Mouse (Mus musculus): ENCODE results near the gene Smad3. TPM values are rescaled to one million over a fixed set of nuclear protein-coding genes. Genes with fewer than 3 reads are reported as not detected.

Gene Smad3
- polyA plus RNA-seq, 1 experiment, result 25.5 TPM

GRCm38 (mm10) chr9:63668621-63669020, 89.2 kb downstream of the Smad3 start:
- no peak overlapping the region for H3K4me3 ChIP-seq
- H3ac ChIP-seq (ENCODE audit: control insufficient read depth, insufficient read length), result no peak overlapping the region
- H3K36me3 ChIP-seq (ENCODE audit: control insufficient read depth, insufficient read depth), result no peaks in the 10 kb centered on the region
- no peak overlapping the region for H3K4me2 ChIP-seq (ENCODE audit: low read depth)
- H3K27me3 ChIP-seq (ENCODE audit: control insufficient read depth, insufficient read depth, insufficient read length), result no peaks in the 10 kb centered on the region
- peaks cover 7% of the 10 kb centered on the region for H3K79me2 ChIP-seq (ENCODE audit: control insufficient read depth, insufficient read depth)
- TF ChIP-seq TCF12 (IDR thresholded peaks at IDR 0.05; ENCODE audit: insufficient read depth, poor library complexity, severe bottlenecking) (no peak), E2F4 (IDR thresholded peaks at IDR 0.05; ENCODE audit: insufficient read depth) (no peak), CEBPB (IDR thresholded peaks at IDR 0.05; ENCODE audit: insufficient read depth, poor library complexity, severe bottlenecking) (no peak), REST (IDR thresholded peaks at IDR 0.05; ENCODE audit: insufficient read depth, insufficient read length) (no peak), TCF3 (IDR thresholded peaks at IDR 0.05; ENCODE audit: insufficient read length, low read depth) (no peak), POLR2A (IDR thresholded peaks at IDR 0.05; ENCODE audit: insufficient read length, low read depth) (no peak), POLR2AphosphoS2 (IDR thresholded peaks at IDR 0.05; ENCODE audit: insufficient read length, low read depth) (no peak), SRF (IDR thresholded peaks at IDR 0.05; ENCODE audit: control insufficient read depth, insufficient read length, low read depth) (no peak), MYOG (IDR thresholded peaks at IDR 0.05; ENCODE audit: control insufficient read depth in 1 of 3, insufficient read depth in 1 of 3, insufficient read length in 2 of 3, low read depth in 2 of 3) (no peak), MYOD1 (IDR thresholded peaks at IDR 0.05; ENCODE audit: control insufficient read depth in 1 of 3, insufficient read length in 2 of 3, low read depth in 2 of 3) (no peak), MAX (IDR thresholded peaks at IDR 0.05; ENCODE audit: low read depth) (no peak), USF1 (IDR thresholded peaks at IDR 0.05; ENCODE audit: low read depth) (no peak)

DNA sequence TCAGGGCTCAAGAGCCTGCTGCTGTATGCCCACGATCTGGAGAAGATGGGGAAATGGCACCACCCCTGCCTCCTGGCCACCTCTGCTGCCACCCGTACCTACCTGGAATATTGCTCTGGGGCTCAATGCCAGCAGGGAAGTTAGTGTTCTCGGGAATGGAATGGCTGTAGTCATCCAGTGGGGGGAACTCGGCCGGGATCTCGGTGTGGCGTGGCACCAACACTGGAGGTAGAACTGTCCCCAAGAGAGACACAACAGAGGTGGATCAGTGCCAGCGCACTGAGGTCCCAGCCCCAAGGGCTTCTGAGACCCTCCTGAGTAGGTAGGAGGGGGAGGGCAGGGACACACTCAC, 90.4 kb downstream of the Smad3 start:
- H3K36me3 ChIP-seq (ENCODE audit: control insufficient read depth, insufficient read depth), result no peaks in the 10 kb centered on the region
- no peak overlapping the region for H3K4me2 ChIP-seq (ENCODE audit: low read depth)
- TF ChIP-seq POLR2AphosphoS2 (IDR thresholded peaks at IDR 0.05; ENCODE audit: insufficient read length, low read depth) (no peak), POLR2A (IDR thresholded peaks at IDR 0.05; ENCODE audit: insufficient read length, low read depth) (no peak), CEBPB (IDR thresholded peaks at IDR 0.05; ENCODE audit: insufficient read depth, poor library complexity, severe bottlenecking) (no peak), MYOG (IDR thresholded peaks at IDR 0.05; ENCODE audit: control insufficient read depth in 1 of 3, insufficient read depth in 1 of 3, insufficient read length in 2 of 3, low read depth in 2 of 3) (no peak), MAX (IDR thresholded peaks at IDR 0.05; ENCODE audit: low read depth) (no peak), USF1 (IDR thresholded peaks at IDR 0.05; ENCODE audit: low read depth) (no peak), E2F4 (IDR thresholded peaks at IDR 0.05; ENCODE audit: insufficient read depth) (no peak), MYOD1 (IDR thresholded peaks at IDR 0.05; ENCODE audit: control insufficient read depth in 1 of 3, insufficient read length in 2 of 3, low read depth in 2 of 3) (no peak), TCF12 (IDR thresholded peaks at IDR 0.05; ENCODE audit: insufficient read depth, poor library complexity, severe bottlenecking) (no peak), SRF (IDR thresholded peaks at IDR 0.05; ENCODE audit: control insufficient read depth, insufficient read length, low read depth) (no peak), TCF3 (IDR thresholded peaks at IDR 0.05; ENCODE audit: insufficient read length, low read depth) (no peak)
- H3K79me2 ChIP-seq (ENCODE audit: control insufficient read depth, insufficient read depth), result peaks cover 7% of the 10 kb centered on the region
- no peaks in the 10 kb centered on the region for H3K27me3 ChIP-seq (ENCODE audit: control insufficient read depth, insufficient read depth, insufficient read length)
- H3K4me3 ChIP-seq, result no peak overlapping the region
- H3ac ChIP-seq (ENCODE audit: control insufficient read depth, insufficient read length), result no peak overlapping the region

DNA sequence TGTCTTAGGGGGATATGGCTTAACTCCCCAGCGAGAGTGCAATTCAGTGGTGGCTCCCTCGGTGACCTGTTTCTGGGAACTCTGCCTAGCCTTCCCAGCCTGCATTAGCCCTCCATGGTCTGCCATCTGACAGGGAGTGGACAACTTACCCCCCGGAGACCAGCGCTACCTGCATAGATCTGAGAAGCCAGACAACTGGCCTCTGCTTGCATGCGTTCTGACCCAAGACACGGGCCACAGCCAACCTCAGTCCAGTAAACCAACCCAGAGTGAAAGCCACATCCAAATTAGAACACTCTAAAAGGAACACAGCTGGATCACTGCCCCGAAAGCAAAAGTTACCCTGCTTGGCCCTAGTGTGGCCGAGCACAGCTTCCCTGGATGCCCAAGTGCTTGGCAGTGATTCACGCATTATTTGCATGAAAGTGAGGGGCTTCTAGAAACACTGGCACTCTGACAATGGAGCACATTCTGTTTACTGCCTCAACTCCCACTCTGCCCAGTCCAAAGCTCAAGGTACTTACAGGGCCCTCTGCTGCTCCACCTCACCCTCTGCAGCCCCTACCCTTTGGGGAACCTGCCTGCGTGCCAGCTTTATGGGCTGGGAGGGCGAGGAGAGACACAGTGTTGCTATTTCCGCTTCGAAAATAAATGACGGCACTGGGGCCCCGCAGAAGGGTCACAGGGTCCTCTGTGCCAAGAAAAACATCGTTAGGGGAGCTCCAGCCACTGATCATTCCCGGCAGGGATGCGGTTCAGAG, 91.0 kb downstream of the Smad3 start:
- no peak for TF ChIP-seq TCF12 (IDR thresholded peaks at IDR 0.05; ENCODE audit: insufficient read depth, poor library complexity, severe bottlenecking)
- no peak for TF ChIP-seq E2F4 (IDR thresholded peaks at IDR 0.05; ENCODE audit: insufficient read depth)
- TF ChIP-seq POLR2AphosphoS2 (IDR thresholded peaks at IDR 0.05; ENCODE audit: insufficient read length, low read depth), result no peak
- TF ChIP-seq CEBPB (IDR thresholded peaks at IDR 0.05; ENCODE audit: insufficient read depth, poor library complexity, severe bottlenecking), result no peak
- no peak for TF ChIP-seq MAX (IDR thresholded peaks at IDR 0.05; ENCODE audit: low read depth)
- TF ChIP-seq TCF3 (IDR thresholded peaks at IDR 0.05; ENCODE audit: insufficient read length, low read depth), result no peak
- no peak for TF ChIP-seq USF1 (IDR thresholded peaks at IDR 0.05; ENCODE audit: low read depth)
- TF ChIP-seq SRF (IDR thresholded peaks at IDR 0.05; ENCODE audit: control insufficient read depth, insufficient read length, low read depth), result no peak
- Histone ChIP-seq H3K4me3 (no peak overlapping the region), H3K79me2 (ENCODE audit: control insufficient read depth, insufficient read depth) (peaks cover 7% of the 10 kb centered on the region)

DNA sequence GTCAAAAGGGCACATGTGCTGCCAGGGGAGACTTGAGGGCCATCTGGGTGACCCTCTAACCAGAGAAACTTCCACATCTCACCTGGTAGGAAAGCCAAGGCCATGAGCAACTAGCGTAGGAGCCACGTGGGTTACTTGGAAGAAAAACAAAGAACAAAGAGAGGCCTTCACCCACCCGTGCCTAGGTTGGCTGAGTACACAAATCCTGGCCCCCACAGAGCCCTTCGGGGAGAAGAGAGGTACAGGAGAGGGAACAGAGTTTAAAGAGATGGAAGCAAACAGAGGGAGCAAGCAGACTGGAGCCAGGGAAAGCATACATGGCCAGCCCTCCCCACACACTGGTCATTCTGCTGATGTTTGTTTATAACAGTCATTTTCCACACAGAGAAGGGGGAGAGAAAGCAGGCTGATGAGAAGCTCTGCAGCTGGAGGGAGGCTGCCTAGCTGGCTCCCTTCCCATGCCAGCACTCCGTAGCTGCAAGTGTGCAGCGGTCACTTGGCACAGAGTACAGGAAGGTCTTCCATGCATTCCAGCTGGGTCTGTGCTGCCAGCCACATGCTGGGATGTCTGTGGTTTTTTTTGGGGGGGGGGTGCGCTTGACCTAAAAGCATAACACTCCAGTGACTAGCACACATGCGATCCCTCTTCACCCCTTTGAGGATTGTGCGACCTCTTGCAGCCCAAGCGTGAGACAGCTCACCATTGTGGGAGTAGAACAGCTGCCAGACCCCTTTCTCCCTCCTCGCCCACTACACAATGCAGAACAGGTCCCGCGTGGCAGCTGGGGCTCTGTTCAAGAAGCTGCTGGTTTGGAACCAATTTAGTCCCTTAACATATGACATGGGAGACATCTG, 92.8 kb downstream of the Smad3 start:
- H3K27me3 ChIP-seq (ENCODE audit: control insufficient read depth, insufficient read depth, insufficient read length), result no peaks in the 10 kb centered on the region
- H3K36me3 ChIP-seq (ENCODE audit: control insufficient read depth, insufficient read depth), result no peaks in the 10 kb centered on the region
- no peak overlapping the region for H3ac ChIP-seq (ENCODE audit: control insufficient read depth, insufficient read length)
- peak overlapping the region; percentile 36 for H3K4me2 ChIP-seq (ENCODE audit: low read depth)
- H3K4me3 ChIP-seq, result no peak overlapping the region
- peak; percentile 21 to 83 (median 77) for TF ChIP-seq MYOG (IDR thresholded peaks at IDR 0.05; ENCODE audit: control insufficient read depth in 1 of 3, insufficient read depth in 1 of 3, insufficient read length in 2 of 3, low read depth in 2 of 3)
- peak in 2 of 3 experiments; percentile 82 to 86 for TF ChIP-seq MYOD1 (IDR thresholded peaks at IDR 0.05; ENCODE audit: control insufficient read depth in 1 of 3, insufficient read length in 2 of 3, low read depth in 2 of 3)
- no peak for TF ChIP-seq POLR2AphosphoS2 (IDR thresholded peaks at IDR 0.05; ENCODE audit: insufficient read length, low read depth)
- TF ChIP-seq TCF3 (IDR thresholded peaks at IDR 0.05; ENCODE audit: insufficient read length, low read depth), result peak; percentile 41
- H3K79me2 ChIP-seq (ENCODE audit: control insufficient read depth, insufficient read depth), result no peaks in the 10 kb centered on the region

More for the DNA sequence above, 91.0 kb downstream of the Smad3 start:
- Histone ChIP-seq H3ac (ENCODE audit: control insufficient read depth, insufficient read length) (no peak overlapping the region), H3K4me2 (ENCODE audit: low read depth) (no peak overlapping the region), H3K27me3 (ENCODE audit: control insufficient read depth, insufficient read depth, insufficient read length) (no peaks in the 10 kb centered on the region), H3K36me3 (ENCODE audit: control insufficient read depth, insufficient read depth) (no peaks in the 10 kb centered on the region)
